8 mouse cellular contexts compared by ENCODE assay signal in genomic region chr19:23273355-23274053, GRCm38 (mm10). TPM values are rescaled to one million over a fixed set of nuclear protein-coding genes. Genes with fewer than 3 reads are reported as not detected.
A peak's percentile ranks its signal among the peaks of the same experiment; 100 is the strongest.
DNase-seq lines count a peak whose midpoint lies in the region; ATAC-seq lines count a peak whose summit lies in the region.

Gene Smc5, minus strand, starts transcription at chr19:23273897.

- peak within 1 kb of the TSS; percentile 64 for H3K4me2 ChIP-seq in intestine, embryonic 16.5 days (ENCODE audit: low read depth, low read length)

- peaks cover 6% of the 10 kb centered on the region; the same call in 1 of the 2 replicates for H3K4me1 ChIP-seq in intestine, embryonic 16.5 days (ENCODE audit: control insufficient read depth, insufficient read depth, low read length)

- no peaks in the 10 kb centered on the region for H3K27me3 ChIP-seq in intestine, embryonic 16.5 days (replicated peaks; ENCODE audit: control insufficient read depth, insufficient read depth, low read length)

- no peaks in the 10 kb centered on the region for H3K9me3 ChIP-seq in intestine, embryonic 16.5 days (ENCODE audit: control insufficient read depth, low read length)

- H3K36me3 ChIP-seq in intestine, embryonic 16.5 days (ENCODE audit: control insufficient read depth, insufficient read depth, low read length) = no peaks in the 10 kb centered on the region

- WGBS in intestine, embryonic 16.5 days = under 1% methylated on average over 63 of the region's 69 CpGs

- ATAC-seq in intestine, embryonic 16.5 days = peak; percentile 98

- DNase-seq in adrenal gland, adult 8-10 months = peak; percentile 84
- DNase-seq in embryo, embryonic 11.5 days (ENCODE audit: low read depth, low spot score) = peak; percentile 75
- peak; percentile 88 to 91 for DNase-seq in gastrocnemius, postnatal 36 days
- DNase-seq in left cerebral cortex, postnatal 25 days (ENCODE audit: low spot score in 2 of 2) = peak; percentile 88
- DNase-seq in mesoderm, embryonic 11.5 days (ENCODE audit: low read depth, low spot score) = peak; percentile 87
- DNase-seq in right cerebral cortex, postnatal 25 days = peak; percentile 89
- DNase-seq in urinary bladder, postnatal 36 days (ENCODE audit: low spot score in 2 of 2) = peak; percentile 88 to 92

- H3K4me3 ChIP-seq in intestine, embryonic 16.5 days (ENCODE audit: low read length) = peak within 1 kb of the TSS; percentile 91

- peak within 1 kb of the TSS; percentile 95 for H3K9ac ChIP-seq in intestine, embryonic 16.5 days (ENCODE audit: low read depth, low read length)

- intact Hi-C loops in gastrocnemius, postnatal 36 days (cut with DNase I) = no loop called here
- intact Hi-C loops in left cerebral cortex, postnatal 25 days (cut with DNase I) = no loop called here

- peak within 1 kb of the TSS; percentile 73 for H3K27ac ChIP-seq in intestine, embryonic 16.5 days (ENCODE audit: low read length)

RNA-seq across cellular contexts. Expression of gene Smc5, which starts in this region (rescaled TPM):
- total RNA-seq in adrenal gland, adult 8-10 months (2022) = 10 to 100 TPM; 23.3 to 47.4 (median 32.1) TPM
- total RNA-seq in gastrocnemius, postnatal 36 days (2021) = 10 to 100 TPM; 13.4 to 14.0 TPM
- 15.8 and 17.2 TPM in 2 replicates for polyA plus RNA-seq in intestine, embryonic 16.5 days (2015; fragmentation: Nextera tagmentation; extraction: Ambion mirVana)
- 10 to 100 TPM; 32.2 to 34.4 TPM for total RNA-seq in left cerebral cortex, postnatal 25 days (2021)

Comparison
In these comparisons a context has a peak if more than half of its experiments do, and no peak if none do; other contexts are left out.
1. Peak in every context shown above with its lines: DNase-seq, ATAC-seq, H3K4me3 ChIP-seq and H3K27ac ChIP-seq.